ENCODE assay signal across 25 mouse cellular contexts in genomic region chr9:45014879-45015278, GRCm38 (mm10). TPM values are rescaled to one million over a fixed set of nuclear protein-coding genes. Genes with fewer than 3 reads are reported as not detected.
DNase-seq lines count a peak whose midpoint lies in the region; ATAC-seq and TF ChIP-seq lines count a peak whose summit lies in the region.
"Had no signal": no experiment of that assay in that cellular context is flagged by ENCODE, and none has a peak within 500 bp of the region (broad histone marks: within the 10 kb centered on the region; RNA-seq: fewer than 3 reads in every experiment).

No protein-coding gene starts in this region.

- TF ChIP-seq CTCF in layer of hippocampus, adult 2 months (conservative IDR thresholded peaks at IDR 0.05), result 0 out of 2 replicates have a peak, but pooled peaks have one; percentile 8
- peak; percentile 6 for TF ChIP-seq CTCF in ES-Bruce4 (IDR thresholded peaks at IDR 0.05; ENCODE audit: low read depth, low read length)

- no peak for TF ChIP-seq POLR2A in ES-Bruce4 (IDR thresholded peaks at IDR 0.05; ENCODE audit: insufficient read depth, low read length)

- H3K4me1 ChIP-seq in ES-Bruce4 (ENCODE audit: control insufficient read depth, insufficient read depth, low read length), result no peaks in the 10 kb centered on the region
- H3K4me1 ChIP-seq: embryonic facial prominence, embryonic 13.5 days; hindbrain, embryonic 13.5 days; intestine, embryonic 15.5 days had no signal

- H3K36me3 ChIP-seq in ES-Bruce4 (ENCODE audit: control insufficient read depth, insufficient read depth, low read length, poor library complexity, severe bottlenecking), result no peaks in the 10 kb centered on the region
- H3K36me3 ChIP-seq: embryonic facial prominence, embryonic 13.5 days; hindbrain, embryonic 13.5 days; intestine, embryonic 15.5 days had no signal

- H3K9ac ChIP-seq in ES-Bruce4 (ENCODE audit: low read depth, poor library complexity, severe bottlenecking), result no peak overlapping the region
- H3K9ac ChIP-seq: embryonic facial prominence, embryonic 13.5 days; hindbrain, embryonic 13.5 days; intestine, embryonic 15.5 days had no signal

- 0 out of 2 replicates have a peak, but pooled peaks have one; percentile 54 for ATAC-seq in megakaryocyte, adult 5-6 weeks (ENCODE audit: poor library complexity, severe bottlenecking)
- no peak for ATAC-seq in monocyte, adult 5-6 weeks (replicated peaks; ENCODE audit: insufficient number of reproducible peaks, low FRiP score, low TSS enrichment, poor library complexity, severe bottlenecking)
- ATAC-seq: forebrain, embryonic 16.5 days; intestine, embryonic 15.5 days had no signal

- DNase-seq in layer of hippocampus, adult 2 months (ENCODE audit: low spot score in 2 of 2), result no peak
- no peak for DNase-seq in layer of hippocampus, adult 18-20 months (ENCODE audit: low spot score in 2 of 2)
- DNase-seq in 416B (ENCODE audit: low read depth), result peak; percentile 56
- DNase-seq in heart, postnatal 25 days (ENCODE audit: low spot score), result no peak
- no peak for DNase-seq in heart, adult 8-10 months (ENCODE audit: low spot score)
- DNase-seq: cerebellum, adult 9-11 months; gastrocnemius, postnatal 36 days; heart, postnatal 10 days; lung, adult 18-20 months; lung, postnatal 36 days; right cerebral cortex, postnatal 4 days had no signal

- H3K27me3 ChIP-seq in ES-Bruce4 (ENCODE audit: control insufficient read depth, insufficient read depth, low read length, poor library complexity, severe bottlenecking), result no peaks in the 10 kb centered on the region
- H3K27me3 ChIP-seq: intestine, embryonic 15.5 days had no signal

- TF ChIP-seq EP300 in ES-Bruce4 (IDR thresholded peaks at IDR 0.05; ENCODE audit: insufficient read depth, low read depth, low read length), result no peak

- no peak overlapping the region for H3K4me3 ChIP-seq in layer of hippocampus, adult 2 months
- no peak overlapping the region for H3K4me3 ChIP-seq in ES-Bruce4 (ENCODE audit: low read depth, low read length)
- H3K4me3 ChIP-seq: embryonic facial prominence, embryonic 13.5 days; hindbrain, embryonic 13.5 days; intestine, embryonic 15.5 days had no signal

- H3K9me3 ChIP-seq in ES-Bruce4 (replicated peaks; ENCODE audit: control insufficient read depth, insufficient read depth, low read length, poor library complexity, severe bottlenecking), result no peaks in the 10 kb centered on the region
- H3K9me3 ChIP-seq: embryonic facial prominence, embryonic 13.5 days; hindbrain, embryonic 13.5 days; intestine, embryonic 15.5 days had no signal

- H3K27ac ChIP-seq in layer of hippocampus, adult 2 months, result no peak overlapping the region
- H3K27ac ChIP-seq in ES-Bruce4 (ENCODE audit: insufficient read depth, low read length), result no peak overlapping the region
- H3K27ac ChIP-seq: embryonic facial prominence, embryonic 13.5 days; hindbrain, embryonic 13.5 days; intestine, embryonic 15.5 days had no signal

- intact Hi-C loops in heart, postnatal 25 days (cut with DNase I), result no loop called here

RNA-seq across cellular contexts. Expression of gene Cd3e, which starts 5.5 kb away (rescaled TPM):
- not detected for total RNA-seq in layer of hippocampus, adult 2 months (2021)
- total RNA-seq in layer of hippocampus, adult 18-20 months (2021), result not detected
- polyA plus RNA-seq in ES-Bruce4 (2011; ENCODE audit: insufficient read depth, insufficient read length, low read depth, missing spikeins), result not detected in 2 replicates
- 3.5 and 5.8 TPM in 2 replicates for total RNA-seq in megakaryocyte, adult 5-6 weeks (2015)
- total RNA-seq in megakaryocyte, adult 5-6 weeks (2017), result 0.73 and 4.1 TPM in 2 replicates
- total RNA-seq in heart, postnatal 25 days (2021), result under 1 TPM; 0.36 to 0.57 TPM
- 0.32 to 1.6 TPM (median 0.76 TPM) in 3 replicates for total RNA-seq in monocyte, adult 5-6 weeks (2017)
- total RNA-seq in heart, adult 8-10 months (2022), result 1 to 10 TPM in 2 of 4 experiments, not detected in 2; 1.3 to 1.5 TPM
- total RNA-seq: left cerebral cortex, postnatal 25 days; midbrain, postnatal 0 days had no signal
- polyA plus RNA-seq: embryonic facial prominence, embryonic 13.5 days; forebrain, embryonic 16.5 days; heart, embryonic 11.5 days; hindbrain, embryonic 13.5 days; kidney, embryonic 16.5 days; neural tube, embryonic 11.5 days had no signal

RNA-seq across cellular contexts. Expression of gene Mpzl2, which starts 24.7 kb away (rescaled TPM):
- total RNA-seq in layer of hippocampus, adult 2 months (2021), result under 1 TPM; 0.54 to 0.90 TPM
- under 1 TPM; 0.43 to 0.67 TPM for total RNA-seq in layer of hippocampus, adult 18-20 months (2021)
- 58.9 and 64.3 TPM in 2 replicates for polyA plus RNA-seq in ES-Bruce4 (2011; ENCODE audit: insufficient read depth, insufficient read length, low read depth, missing spikeins)
- total RNA-seq in megakaryocyte, adult 5-6 weeks (2015), result not detected in 2 replicates
- total RNA-seq in megakaryocyte, adult 5-6 weeks (2017), result 0.04 TPM in 1 of 2 replicates, not detected in the other
- 1 to 10 TPM in 1 of 2 experiments, under 1 TPM in 1; 0.81 to 1.0 TPM for total RNA-seq in heart, postnatal 25 days (2021)
- total RNA-seq in monocyte, adult 5-6 weeks (2017), result not detected in 3 replicates
- total RNA-seq in heart, adult 8-10 months (2022), result 1 to 10 TPM in 1 of 4 experiments, under 1 TPM in 3; 0.50 to 1.5 (median 0.88) TPM

RNA-seq across cellular contexts. Expression of gene Cd3d, which starts 33.3 kb away (rescaled TPM):
- not detected for total RNA-seq in layer of hippocampus, adult 2 months (2021)
- not detected for total RNA-seq in layer of hippocampus, adult 18-20 months (2021)
- polyA plus RNA-seq in ES-Bruce4 (2011; ENCODE audit: insufficient read depth, insufficient read length, low read depth, missing spikeins), result not detected in 2 replicates
- total RNA-seq in megakaryocyte, adult 5-6 weeks (2015), result 2.3 and 6.8 TPM in 2 replicates
- total RNA-seq in megakaryocyte, adult 5-6 weeks (2017), result 2.1 and 6.3 TPM in 2 replicates
- total RNA-seq in heart, postnatal 25 days (2021), result under 1 TPM; 0.16 to 0.34 TPM
- 3.0 to 5.9 TPM (median 3.4 TPM) in 3 replicates for total RNA-seq in monocyte, adult 5-6 weeks (2017)
- total RNA-seq in heart, adult 8-10 months (2022), result not detected
- total RNA-seq: ES-E14; left cerebral cortex, postnatal 25 days; midbrain, postnatal 0 days had no signal
- polyA plus RNA-seq: embryonic facial prominence, embryonic 13.5 days; forebrain, embryonic 16.5 days; heart, embryonic 11.5 days; hindbrain, embryonic 13.5 days; intestine, embryonic 15.5 days; kidney, embryonic 16.5 days; limb, embryonic 14.5 days; midbrain, postnatal 0 days; neural tube, embryonic 11.5 days had no signal

RNA-seq across cellular contexts. Expression of gene Cd3g, which starts 34.6 kb away (rescaled TPM):
- not detected for total RNA-seq in layer of hippocampus, adult 2 months (2021)
- not detected for total RNA-seq in layer of hippocampus, adult 18-20 months (2021)
- not detected in 2 replicates for polyA plus RNA-seq in ES-Bruce4 (2011; ENCODE audit: insufficient read depth, insufficient read length, low read depth, missing spikeins)
- 6.2 and 11.0 TPM in 2 replicates for total RNA-seq in megakaryocyte, adult 5-6 weeks (2015)
- 14.8 and 17.2 TPM in 2 replicates for total RNA-seq in megakaryocyte, adult 5-6 weeks (2017)
- not detected for total RNA-seq in heart, postnatal 25 days (2021)
- 14.2 to 35.0 TPM (median 22.5 TPM) in 3 replicates for total RNA-seq in monocyte, adult 5-6 weeks (2017)
- 1 to 10 TPM in 2 of 4 experiments, under 1 TPM in 2; 0.34 to 1.2 (median 0.75) TPM for total RNA-seq in heart, adult 8-10 months (2022)
- total RNA-seq: left cerebral cortex, postnatal 25 days; midbrain, postnatal 0 days had no signal
- polyA plus RNA-seq: forebrain, embryonic 16.5 days; heart, embryonic 11.5 days; hindbrain, embryonic 13.5 days; kidney, embryonic 16.5 days; midbrain, postnatal 0 days; neural tube, embryonic 11.5 days had no signal

RNA-seq across cellular contexts. Expression of gene Mpzl3, which starts 40.1 kb away (rescaled TPM):
- 1 to 10 TPM; 4.2 to 4.7 TPM for total RNA-seq in layer of hippocampus, adult 2 months (2021)
- 1 to 10 TPM; 4.2 to 5.7 TPM for total RNA-seq in layer of hippocampus, adult 18-20 months (2021)
- polyA plus RNA-seq in ES-Bruce4 (2011; ENCODE audit: insufficient read depth, insufficient read length, low read depth, missing spikeins), result 6.7 and 7.3 TPM in 2 replicates
- 2.0 and 2.5 TPM in 2 replicates for total RNA-seq in megakaryocyte, adult 5-6 weeks (2015)
- total RNA-seq in megakaryocyte, adult 5-6 weeks (2017), result 2.9 and 3.8 TPM in 2 replicates
- 1 to 10 TPM; 1.5 to 2.6 TPM for total RNA-seq in heart, postnatal 25 days (2021)
- 5.0 to 6.5 TPM (median 5.9 TPM) in 3 replicates for total RNA-seq in monocyte, adult 5-6 weeks (2017)
- total RNA-seq in heart, adult 8-10 months (2022), result 1 to 10 TPM; 1.9 to 3.7 (median 3.1) TPM
